Mouse (Mus musculus): Measurements from ENCODE around the gene Tfap4.

DNA sequence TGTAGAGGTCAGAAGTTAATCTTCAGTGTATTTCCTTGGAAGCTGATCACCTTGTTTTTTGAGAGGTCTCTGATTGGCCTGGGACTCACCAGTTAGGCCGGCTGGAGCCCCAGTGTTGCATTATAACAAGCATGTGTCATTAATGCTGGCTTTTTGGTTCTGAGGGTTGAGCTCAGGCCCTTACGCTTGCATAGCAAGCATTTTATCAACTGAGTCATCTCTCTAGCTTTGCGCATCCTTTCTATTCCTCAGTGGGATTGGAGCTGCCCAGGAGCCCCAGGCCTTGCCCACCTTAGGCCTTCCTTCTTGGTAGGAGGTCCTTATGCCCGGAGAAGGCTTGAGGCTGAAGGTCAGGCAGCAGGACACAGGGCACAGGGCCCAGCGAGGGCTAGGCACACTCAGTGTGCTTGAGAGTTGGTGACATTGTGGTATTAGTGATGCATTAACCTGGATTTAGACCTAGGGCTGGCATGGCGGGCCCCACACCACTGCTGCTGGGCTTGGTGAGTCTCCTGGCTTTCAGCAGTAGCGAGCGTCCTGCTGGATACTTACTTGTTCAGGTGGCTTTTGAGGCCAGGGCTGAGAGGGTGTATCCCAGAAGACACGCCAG is 41.2 kb upstream of the Tfap4 start:
- no peak for TF ChIP-seq CTCF (IDR thresholded peaks at IDR 0.05; ENCODE audit: low read depth, low read length)
- no peak for TF ChIP-seq POLR2A (IDR thresholded peaks at IDR 0.05; ENCODE audit: borderline replicate concordance, low read depth, low read length)
